Mouse (Mus musculus): ENCODE measurements around the gene Supt7l.

GRCm38 (mm10) chr5:31562036-31562666 lies 34.5 kb upstream of the Supt7l start:
- TF ChIP-seq CTCF (IDR thresholded peaks at IDR 0.05; ENCODE audit: borderline replicate concordance, control insufficient read depth, extremely low read depth, insufficient read depth, low read length, poor library complexity): no peak
- TF ChIP-seq POLR2A (IDR thresholded peaks at IDR 0.05; ENCODE audit: control insufficient read depth, extremely low read depth, insufficient read depth, low read length, poor library complexity): no peak

Data from thymus, adult 2 months (tissue).